Mouse (Mus musculus) ES-Bruce4 (cell line): Measurements from ENCODE around the gene Synpo2l. TPM values are rescaled to one million over a fixed set of nuclear protein-coding genes. Genes with fewer than 3 reads are reported as not detected.

Experiments used
- H3K27ac ChIP-seq: 2 replicates; pipeline ENCODE4 v1.5.1; 2012; ENCODE audit warnings: low read length, inconsistent platforms; ENCODE audit not compliant: insufficient read depth
- H3K27me3 ChIP-seq: 2 replicates; pipeline ENCODE4 v1.6.1; 2012; ENCODE audit warnings: mild to moderate bottlenecking, low read length, inconsistent platforms; ENCODE audit not compliant: control insufficient read depth, poor library complexity, insufficient read depth, severe bottlenecking
- H3K36me3 ChIP-seq: 2 replicates; pipeline ENCODE4 v1.6.1; 2012; ENCODE audit warnings: inconsistent platforms, mild to moderate bottlenecking, low read length, moderate library complexity; ENCODE audit not compliant: control insufficient read depth, poor library complexity, insufficient read depth, severe bottlenecking
- H3K4me1 ChIP-seq: one replicate; pipeline ENCODE4 v1.8.1; 2011; ENCODE audit warnings: low read length; ENCODE audit not compliant: control insufficient read depth, insufficient read depth
- H3K4me3 ChIP-seq: 2 replicates; pipeline ENCODE4 v1.5.1; 2011; ENCODE audit warnings: low read depth, mild to moderate bottlenecking, low read length
- H3K9ac ChIP-seq: 2 replicates; pipeline ENCODE4 v1.6.1; 2012; ENCODE audit warnings: low read depth, mild to moderate bottlenecking, inconsistent platforms; ENCODE audit not compliant: poor library complexity, severe bottlenecking
- H3K9me3 ChIP-seq: replicated peaks from 2 replicates; pipeline ENCODE4 v1.6.1; 2012; ENCODE audit warnings: mild to moderate bottlenecking, low read length, inconsistent platforms; ENCODE audit not compliant: control insufficient read depth, poor library complexity, insufficient read depth, severe bottlenecking
- CTCF ChIP-seq: IDR thresholded peaks from one replicate; pipeline ENCODE4 v1.8.1; 2011; ENCODE audit warnings: low read depth, low read length
- EP300 ChIP-seq: IDR thresholded peaks from 2 replicates; pipeline ENCODE4 v1.6.1; 2011; ENCODE audit warnings: low read depth, low read length; ENCODE audit not compliant: insufficient read depth
- POLR2A ChIP-seq: IDR thresholded peaks from one replicate; pipeline ENCODE4 v1.8.1; 2011; ENCODE audit warnings: low read length; ENCODE audit not compliant: insufficient read depth
- polyA plus RNA-seq: library from polyadenylated mRNA; stranded (reverse); fragments of >200 nt; gene quantifications from 2 replicates; pipeline ENCODE4 v1.2.4, GENCODE M21; 2011; ENCODE audit warnings: low read depth; ENCODE audit not compliant: missing spikeins, insufficient read depth, insufficient read length

Synpo2l gene
- polyA plus RNA-seq, 1 experiment: 6.1 TPM

- Histone ChIP-seq H3K9me3 (no peaks in the 10 kb centered on the region), H3K4me3 (peak within 1 kb of the TSS; percentile 96), H3K4me1 (peaks cover 2% of the 10 kb centered on the region), H3K9ac (peak within 1 kb of the TSS; percentile 90), H3K27me3 (no peaks in the 10 kb centered on the region), H3K27ac (peak within 1 kb of the TSS; percentile 83), H3K36me3 (peaks cover 8% of the 10 kb centered on the region; the same call in 1 of the 2 replicates)
- TF ChIP-seq POLR2A: peak; percentile 68
- TF ChIP-seq CTCF: no peak
- peak; percentile 72; the same call in 1 of the 2 replicates for TF ChIP-seq EP300
These were observed 34.7 kb upstream of the Synpo2l start, which contains the start of gene Chchd1 for GRCm38 (mm10) chr14:20702741-20703381. Gene Chchd1, plus strand, starts transcription at chr14:20703006.

GRCm38 (mm10) chr14:20702096-20702740 is 34.1 kb upstream of the Synpo2l start:
- Histone ChIP-seq H3K4me3 (peak overlapping the region; percentile 96), H3K9me3 (no peaks in the 10 kb centered on the region), H3K27me3 (no peaks in the 10 kb centered on the region), H3K4me1 (peaks cover 2% of the 10 kb centered on the region), H3K27ac (peak overlapping the region; percentile 52), H3K9ac (peak overlapping the region; percentile 90), H3K36me3 (peaks cover 8% of the 10 kb centered on the region; the same call in 1 of the 2 replicates)
- TF ChIP-seq EP300 (no peak), CTCF (no peak), POLR2A (no peak)

- H3K4me1 ChIP-seq: peaks cover 2% of the 10 kb centered on the region
- peak overlapping the region; percentile 90 for H3K9ac ChIP-seq
- H3K9me3 ChIP-seq: no peaks in the 10 kb centered on the region
- H3K36me3 ChIP-seq: peaks cover 8% of the 10 kb centered on the region; the same call in 1 of the 2 replicates
- TF ChIP-seq EP300: no peak
- TF ChIP-seq CTCF: no peak
- no peak for TF ChIP-seq POLR2A
- H3K4me3 ChIP-seq: peak overlapping the region; percentile 16; the same call in 1 of the 2 replicates
- H3K27ac ChIP-seq: peak overlapping the region; percentile 52; the same call in 1 of the 2 replicates
- no peaks in the 10 kb centered on the region for H3K27me3 ChIP-seq
These were observed 33.4 kb upstream of the Synpo2l start for GRCm38 (mm10) chr14:20701554-20701953.

GRCm38 (mm10) chr14:20700362-20700761 is 32.2 kb upstream of the Synpo2l start:
- Histone ChIP-seq H3K4me1 (peaks cover 2% of the 10 kb centered on the region), H3K27me3 (no peaks in the 10 kb centered on the region), H3K4me3 (no peak overlapping the region), H3K9me3 (no peaks in the 10 kb centered on the region), H3K27ac (no peak overlapping the region), H3K36me3 (peaks cover 8% of the 10 kb centered on the region; the same call in 1 of the 2 replicates), H3K9ac (no peak overlapping the region)
- TF ChIP-seq CTCF (no peak), EP300 (no peak), POLR2A (no peak)

- Histone ChIP-seq H3K4me1 (peaks cover 2% of the 10 kb centered on the region), H3K9me3 (no peaks in the 10 kb centered on the region), H3K27me3 (no peaks in the 10 kb centered on the region), H3K9ac (no peak overlapping the region), H3K27ac (no peak overlapping the region), H3K4me3 (no peak overlapping the region), H3K36me3 (peaks cover 11% of the 10 kb centered on the region; the same call in 1 of the 2 replicates)
- TF ChIP-seq CTCF (no peak), POLR2A (no peak), EP300 (no peak)
These were observed 30.4 kb upstream of the Synpo2l start for GRCm38 (mm10) chr14:20698515-20698914.

GRCm38 (mm10) chr14:20696986-20697385 is 28.8 kb upstream of the Synpo2l start:
- Histone ChIP-seq H3K36me3 (peaks cover 20% of the 10 kb centered on the region), H3K27me3 (no peaks in the 10 kb centered on the region), H3K9me3 (no peaks in the 10 kb centered on the region), H3K27ac (no peak overlapping the region), H3K4me1 (peaks cover 2% of the 10 kb centered on the region), H3K9ac (no peak overlapping the region), H3K4me3 (no peak overlapping the region)
- TF ChIP-seq CTCF (peak; percentile 10), EP300 (no peak), POLR2A (no peak)
